Mouse (Mus musculus): Measurements from ENCODE around the gene Slc39a1. TPM values are rescaled to one million over a fixed set of nuclear protein-coding genes. Genes with fewer than 3 reads are reported as not detected.

The Slc39a1 gene
- total RNA-seq, 1 experiment from 2014 or later, result 61.7 TPM

GRCm38 (mm10) chr3:90256731-90257530 lies 9.0 kb downstream of the Slc39a1 start:
- no peak for ATAC-seq (replicated peaks in 1 of 2; ENCODE audit: insufficient read depth in 1 of 2, low FRiP score in 2 of 2, low TSS enrichment in 1 of 2, low read depth in 1 of 2, poor library complexity in 2 of 2, severe bottlenecking in 2 of 2)

GRCm38 (mm10) chr3:90258521-90258920 lies 10.5 kb downstream of the Slc39a1 start:
- no peak for ATAC-seq (replicated peaks in 1 of 2; ENCODE audit: insufficient read depth in 1 of 2, low FRiP score in 2 of 2, low TSS enrichment in 1 of 2, low read depth in 1 of 2, poor library complexity in 2 of 2, severe bottlenecking in 2 of 2)

GRCm38 (mm10) chr3:90263121-90263771 lies 15.3 kb downstream of the Slc39a1 start:
- no peak for ATAC-seq (replicated peaks in 1 of 2; ENCODE audit: insufficient read depth in 1 of 2, low FRiP score in 2 of 2, low TSS enrichment in 1 of 2, low read depth in 1 of 2, poor library complexity in 2 of 2, severe bottlenecking in 2 of 2)

- ATAC-seq (replicated peaks in 1 of 2; ENCODE audit: insufficient read depth in 1 of 2, low FRiP score in 2 of 2, low TSS enrichment in 1 of 2, low read depth in 1 of 2, poor library complexity in 2 of 2, severe bottlenecking in 2 of 2), result peak; percentile 18 to 26
These were observed 16.7 kb downstream of the Slc39a1 start for GRCm38 (mm10) chr3:90264687-90265033.

GRCm38 (mm10) chr3:90265034-90265931 lies 17.3 kb downstream of the Slc39a1 start, which contains the start of gene Dennd4b:
TSS of gene Dennd4b (plus strand) at chr3:90265185.
- ATAC-seq (replicated peaks in 1 of 2; ENCODE audit: insufficient read depth in 1 of 2, low FRiP score in 2 of 2, low TSS enrichment in 1 of 2, low read depth in 1 of 2, poor library complexity in 2 of 2, severe bottlenecking in 2 of 2), result peak; percentile 74 to 79

- peak; percentile 42 to 50 for ATAC-seq (replicated peaks in 1 of 2; ENCODE audit: insufficient read depth in 1 of 2, low FRiP score in 2 of 2, low TSS enrichment in 1 of 2, low read depth in 1 of 2, poor library complexity in 2 of 2, severe bottlenecking in 2 of 2)
These were observed 18.2 kb downstream of the Slc39a1 start for GRCm38 (mm10) chr3:90265932-90266741.

- no peak for ATAC-seq (replicated peaks in 1 of 2; ENCODE audit: insufficient read depth in 1 of 2, low FRiP score in 2 of 2, low TSS enrichment in 1 of 2, low read depth in 1 of 2, poor library complexity in 2 of 2, severe bottlenecking in 2 of 2)
These were observed 19.2 kb downstream of the Slc39a1 start for GRCm38 (mm10) chr3:90266901-90267775.

GRCm38 (mm10) chr3:90268190-90268589 lies 20.2 kb downstream of the Slc39a1 start:
- no peak for ATAC-seq (replicated peaks in 1 of 2; ENCODE audit: insufficient read depth in 1 of 2, low FRiP score in 2 of 2, low TSS enrichment in 1 of 2, low read depth in 1 of 2, poor library complexity in 2 of 2, severe bottlenecking in 2 of 2)

- ATAC-seq (replicated peaks in 1 of 2; ENCODE audit: insufficient read depth in 1 of 2, low FRiP score in 2 of 2, low TSS enrichment in 1 of 2, low read depth in 1 of 2, poor library complexity in 2 of 2, severe bottlenecking in 2 of 2), result no peak
These were observed 21.0 kb downstream of the Slc39a1 start for GRCm38 (mm10) chr3:90268971-90269370.

- ATAC-seq (replicated peaks in 1 of 2; ENCODE audit: insufficient read depth in 1 of 2, low FRiP score in 2 of 2, low TSS enrichment in 1 of 2, low read depth in 1 of 2, poor library complexity in 2 of 2, severe bottlenecking in 2 of 2), result no peak
These were observed 22.8 kb downstream of the Slc39a1 start for GRCm38 (mm10) chr3:90270784-90271183.

- no peak for ATAC-seq (replicated peaks in 1 of 2; ENCODE audit: insufficient read depth in 1 of 2, low FRiP score in 2 of 2, low TSS enrichment in 1 of 2, low read depth in 1 of 2, poor library complexity in 2 of 2, severe bottlenecking in 2 of 2)
These were observed 24.2 kb downstream of the Slc39a1 start for GRCm38 (mm10) chr3:90272170-90272569.

- no peak for ATAC-seq (replicated peaks in 1 of 2; ENCODE audit: insufficient read depth in 1 of 2, low FRiP score in 2 of 2, low TSS enrichment in 1 of 2, low read depth in 1 of 2, poor library complexity in 2 of 2, severe bottlenecking in 2 of 2)
These were observed 25.9 kb downstream of the Slc39a1 start for GRCm38 (mm10) chr3:90273855-90274254.

- no peak for ATAC-seq (replicated peaks in 1 of 2; ENCODE audit: insufficient read depth in 1 of 2, low FRiP score in 2 of 2, low TSS enrichment in 1 of 2, low read depth in 1 of 2, poor library complexity in 2 of 2, severe bottlenecking in 2 of 2)
These were observed 27.3 kb downstream of the Slc39a1 start for GRCm38 (mm10) chr3:90275286-90275685.

- no peak for ATAC-seq (replicated peaks in 1 of 2; ENCODE audit: insufficient read depth in 1 of 2, low FRiP score in 2 of 2, low TSS enrichment in 1 of 2, low read depth in 1 of 2, poor library complexity in 2 of 2, severe bottlenecking in 2 of 2)
These were observed 28.9 kb downstream of the Slc39a1 start for GRCm38 (mm10) chr3:90276858-90277257.

GRCm38 (mm10) chr3:90277793-90278192 lies 29.8 kb downstream of the Slc39a1 start:
- no peak for ATAC-seq (replicated peaks in 1 of 2; ENCODE audit: insufficient read depth in 1 of 2, low FRiP score in 2 of 2, low TSS enrichment in 1 of 2, low read depth in 1 of 2, poor library complexity in 2 of 2, severe bottlenecking in 2 of 2)

- ATAC-seq (replicated peaks in 1 of 2; ENCODE audit: insufficient read depth in 1 of 2, low FRiP score in 2 of 2, low TSS enrichment in 1 of 2, low read depth in 1 of 2, poor library complexity in 2 of 2, severe bottlenecking in 2 of 2), result no peak
These were observed 30.2 kb downstream of the Slc39a1 start for GRCm38 (mm10) chr3:90278211-90278610.
